Mouse (Mus musculus) heart, postnatal 0 days (tissue): Measurements from ENCODE around the gene Rasal2.

Experiments
- CTCF ChIP-seq: IDR thresholded peaks from 2 replicates; pipeline ENCODE4 v1.5.1; 2016; ENCODE audit warnings: antibody characterized with exemption, control low read depth, low read depth
- EP300 ChIP-seq: IDR thresholded peaks from 2 replicates; pipeline ENCODE4 v1.6.1; 2016; ENCODE audit warnings: antibody characterized with exemption, low read depth

GRCm38 (mm10) chr1:157092140-157092539 lies 320.3 kb downstream of the Rasal2 start:
- TF ChIP-seq CTCF (peak; percentile 20; the same call in 1 of the 2 replicates), EP300 (no peak)
